Mouse (Mus musculus): Measurements from ENCODE around the gene Gm17334. TPM values are rescaled to one million over a fixed set of nuclear protein-coding genes. Genes with fewer than 3 reads are reported as not detected.

The Gm17334 gene
- polyA plus RNA-seq, 1 experiment: 0.18 TPM

DNA sequence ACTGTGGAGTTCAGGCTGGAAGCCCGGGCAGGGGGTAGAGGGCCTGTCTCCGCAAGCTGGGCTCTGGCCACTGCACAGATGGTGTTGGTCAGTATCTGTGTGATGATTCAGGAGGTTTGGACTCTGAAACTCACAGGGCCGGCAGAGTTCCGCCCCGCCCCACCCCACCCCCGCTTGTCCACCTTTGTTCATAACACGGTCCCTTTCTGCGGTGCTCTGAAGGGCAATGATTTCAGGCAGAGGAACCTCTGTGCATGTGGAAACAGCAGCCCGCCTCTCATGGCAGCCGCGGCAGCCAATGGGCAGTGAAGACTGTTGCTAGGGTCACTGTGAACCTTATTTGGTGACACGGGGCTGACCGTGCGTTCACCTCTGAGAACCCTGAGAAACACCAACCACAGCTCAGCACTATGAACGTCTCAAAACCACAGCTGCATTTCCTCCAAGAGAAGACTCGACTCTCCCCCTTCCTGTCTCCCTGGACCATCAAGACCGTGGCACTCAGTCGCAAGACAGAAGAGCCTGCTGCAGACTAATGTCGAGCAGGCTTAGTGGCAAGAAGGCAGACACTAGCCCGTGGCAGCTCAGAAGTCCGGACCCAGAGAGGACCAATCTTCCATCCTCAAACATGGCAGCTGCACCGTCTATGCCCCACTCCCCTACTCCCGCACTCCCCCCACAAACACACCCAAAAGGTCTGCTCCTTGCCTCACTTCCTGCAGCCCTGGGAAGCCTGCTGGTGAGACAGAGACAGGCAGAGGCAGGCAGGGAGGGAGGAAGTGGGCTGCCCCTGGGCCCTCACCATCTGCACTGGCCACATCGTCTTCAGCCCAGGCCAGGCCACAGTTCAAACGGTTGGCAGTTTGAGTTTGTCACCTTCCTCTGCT, 21.9 kb upstream of the Gm17334 start:
- Histone ChIP-seq H3K79me2 (ENCODE audit: control insufficient read depth, insufficient read depth) (no peaks in the 10 kb centered on the region), H3K79me3 (ENCODE audit: low read depth) (no peaks in the 10 kb centered on the region), H3ac (ENCODE audit: control insufficient read depth, insufficient read length, low read depth) (peak overlapping the region; percentile 72), H3K4me3 (ENCODE audit: insufficient read depth, poor library complexity, severe bottlenecking) (peak overlapping the region; percentile 12), H3K36me3 (ENCODE audit: control insufficient read depth, insufficient read depth) (no peaks in the 10 kb centered on the region), H3K27me3 (ENCODE audit: control insufficient read depth, insufficient read depth, insufficient read length) (no peaks in the 10 kb centered on the region)
- no peak for TF ChIP-seq MYOG (IDR thresholded peaks at IDR 0.05; ENCODE audit: control insufficient read depth, extremely low read depth, insufficient read length)
- TF ChIP-seq MYOD1 (IDR thresholded peaks at IDR 0.05; ENCODE audit: control insufficient read depth, insufficient read length, low read depth): peak; percentile 16

DNA sequence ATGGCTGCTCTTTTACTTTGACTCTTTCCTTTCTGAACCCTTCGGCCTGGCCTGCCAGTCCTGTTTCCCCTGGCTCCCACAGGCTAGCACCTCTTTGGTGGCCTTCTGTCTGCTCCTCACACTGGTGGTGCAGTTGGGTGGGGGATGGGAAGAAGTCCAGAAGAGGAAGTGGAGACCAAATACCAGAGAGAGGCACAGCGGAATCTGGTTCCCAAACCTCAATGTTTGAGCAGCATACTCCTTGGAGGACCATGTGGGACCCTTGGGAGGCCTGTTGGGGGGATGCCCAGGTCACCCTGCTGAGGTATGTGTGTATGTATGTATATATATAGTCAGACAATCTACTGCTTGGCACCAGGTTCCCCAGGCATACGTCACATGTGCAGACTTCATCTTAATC, 21.0 kb upstream of the Gm17334 start:
- H3K79me3 ChIP-seq (ENCODE audit: low read depth): no peaks in the 10 kb centered on the region
- no peak overlapping the region for H3K4me3 ChIP-seq (ENCODE audit: insufficient read depth, poor library complexity, severe bottlenecking)
- no peaks in the 10 kb centered on the region for H3K36me3 ChIP-seq (ENCODE audit: control insufficient read depth, insufficient read depth)
- TF ChIP-seq MYOD1 (IDR thresholded peaks at IDR 0.05; ENCODE audit: control insufficient read depth, insufficient read length, low read depth) (no peak), MAX (IDR thresholded peaks at IDR 0.05) (no peak), CTCF (IDR thresholded peaks at IDR 0.05; ENCODE audit: control insufficient read depth, insufficient read depth, insufficient read length) (no peak), MYOG (IDR thresholded peaks at IDR 0.05; ENCODE audit: control insufficient read depth, extremely low read depth, insufficient read length) (no peak), FOSL1 (IDR thresholded peaks at IDR 0.05; ENCODE audit: insufficient read depth, low read length, poor library complexity, severe bottlenecking) (no peak), CEBPB (IDR thresholded peaks at IDR 0.05; ENCODE audit: low read depth) (no peak), USF1 (IDR thresholded peaks at IDR 0.05; ENCODE audit: low read depth) (no peak)
- no peaks in the 10 kb centered on the region for H3K27me3 ChIP-seq (ENCODE audit: control insufficient read depth, insufficient read depth, insufficient read length)
- peak overlapping the region; percentile 14 for H3ac ChIP-seq (ENCODE audit: control insufficient read depth, insufficient read length, low read depth)
- H3K79me2 ChIP-seq (ENCODE audit: control insufficient read depth, insufficient read depth): no peaks in the 10 kb centered on the region

DNA sequence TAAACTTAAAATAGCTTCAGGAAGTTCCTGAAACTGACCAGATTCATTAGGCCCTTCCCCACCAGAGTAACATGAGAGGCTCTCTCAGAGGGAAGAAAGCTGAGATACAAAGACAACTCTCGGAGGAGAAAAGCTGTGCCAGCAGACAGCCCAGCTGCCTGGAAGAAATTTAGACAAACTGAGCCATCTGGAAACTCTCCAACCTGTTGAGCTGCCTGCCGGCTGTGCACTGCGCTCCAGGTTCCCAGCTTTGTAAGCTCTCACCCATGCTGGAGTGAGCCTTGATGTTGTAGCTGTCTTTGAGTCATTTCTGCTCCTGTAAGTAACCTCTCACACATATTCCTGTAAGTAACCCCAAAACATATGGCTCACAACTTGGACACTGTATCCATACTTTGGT, 20.0 kb upstream of the Gm17334 start:
- H3ac ChIP-seq (ENCODE audit: control insufficient read depth, insufficient read length, low read depth): no peak overlapping the region
- no peaks in the 10 kb centered on the region for H3K27me3 ChIP-seq (ENCODE audit: control insufficient read depth, insufficient read depth, insufficient read length)
- no peaks in the 10 kb centered on the region for H3K36me3 ChIP-seq (ENCODE audit: control insufficient read depth, insufficient read depth)
- no peak for TF ChIP-seq USF1 (IDR thresholded peaks at IDR 0.05; ENCODE audit: low read depth)
- no peak for TF ChIP-seq CEBPB (IDR thresholded peaks at IDR 0.05; ENCODE audit: low read depth)
- TF ChIP-seq MYOD1 (IDR thresholded peaks at IDR 0.05; ENCODE audit: control insufficient read depth, insufficient read length, low read depth): no peak
- no peak for TF ChIP-seq CTCF (IDR thresholded peaks at IDR 0.05; ENCODE audit: control insufficient read depth, insufficient read depth, insufficient read length)
- no peak for TF ChIP-seq MAX (IDR thresholded peaks at IDR 0.05)
- TF ChIP-seq MYOG (IDR thresholded peaks at IDR 0.05; ENCODE audit: control insufficient read depth, extremely low read depth, insufficient read length): no peak
- no peak for TF ChIP-seq FOSL1 (IDR thresholded peaks at IDR 0.05; ENCODE audit: insufficient read depth, low read length, poor library complexity, severe bottlenecking)
- H3K79me3 ChIP-seq (ENCODE audit: low read depth): no peaks in the 10 kb centered on the region
- no peaks in the 10 kb centered on the region for H3K79me2 ChIP-seq (ENCODE audit: control insufficient read depth, insufficient read depth)
- H3K4me3 ChIP-seq (ENCODE audit: insufficient read depth, poor library complexity, severe bottlenecking): no peak overlapping the region

DNA sequence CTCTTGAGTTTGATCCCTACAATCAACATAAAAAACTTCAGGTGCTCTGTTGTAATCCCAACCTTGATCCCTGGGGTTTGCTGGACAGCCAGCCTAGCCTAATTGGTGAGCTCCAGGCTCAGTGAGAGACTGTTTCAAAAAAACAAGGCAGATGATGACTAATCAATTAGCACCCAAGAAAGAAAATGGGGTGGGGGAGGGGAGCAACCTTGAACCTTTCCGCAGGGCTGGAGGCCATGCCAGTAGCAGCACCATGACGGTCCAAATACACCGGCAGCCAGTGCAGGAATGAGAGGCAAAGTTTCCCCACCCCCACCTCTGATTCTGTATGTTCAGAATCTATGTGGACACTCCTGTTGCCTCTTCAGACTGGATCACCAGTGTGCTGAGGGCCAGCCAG, 16.3 kb upstream of the Gm17334 start:
- H3K79me2 ChIP-seq (ENCODE audit: control insufficient read depth, insufficient read depth): no peaks in the 10 kb centered on the region
- H3K79me3 ChIP-seq (ENCODE audit: low read depth): no peaks in the 10 kb centered on the region
- H3K27me3 ChIP-seq (ENCODE audit: control insufficient read depth, insufficient read depth, insufficient read length): no peaks in the 10 kb centered on the region
- TF ChIP-seq FOSL1 (IDR thresholded peaks at IDR 0.05; ENCODE audit: insufficient read depth, low read length, poor library complexity, severe bottlenecking): no peak
- TF ChIP-seq MAX (IDR thresholded peaks at IDR 0.05): no peak
- no peak for TF ChIP-seq USF1 (IDR thresholded peaks at IDR 0.05; ENCODE audit: low read depth)
- no peak for TF ChIP-seq CTCF (IDR thresholded peaks at IDR 0.05; ENCODE audit: control insufficient read depth, insufficient read depth, insufficient read length)
- TF ChIP-seq CEBPB (IDR thresholded peaks at IDR 0.05; ENCODE audit: low read depth): no peak
- TF ChIP-seq MYOD1 (IDR thresholded peaks at IDR 0.05; ENCODE audit: control insufficient read depth, insufficient read length, low read depth): no peak
- no peak for TF ChIP-seq MYOG (IDR thresholded peaks at IDR 0.05; ENCODE audit: control insufficient read depth, extremely low read depth, insufficient read length)
- H3ac ChIP-seq (ENCODE audit: control insufficient read depth, insufficient read length, low read depth): no peak overlapping the region
- no peaks in the 10 kb centered on the region for H3K36me3 ChIP-seq (ENCODE audit: control insufficient read depth, insufficient read depth)
- H3K4me3 ChIP-seq (ENCODE audit: insufficient read depth, poor library complexity, severe bottlenecking): no peak overlapping the region

DNA sequence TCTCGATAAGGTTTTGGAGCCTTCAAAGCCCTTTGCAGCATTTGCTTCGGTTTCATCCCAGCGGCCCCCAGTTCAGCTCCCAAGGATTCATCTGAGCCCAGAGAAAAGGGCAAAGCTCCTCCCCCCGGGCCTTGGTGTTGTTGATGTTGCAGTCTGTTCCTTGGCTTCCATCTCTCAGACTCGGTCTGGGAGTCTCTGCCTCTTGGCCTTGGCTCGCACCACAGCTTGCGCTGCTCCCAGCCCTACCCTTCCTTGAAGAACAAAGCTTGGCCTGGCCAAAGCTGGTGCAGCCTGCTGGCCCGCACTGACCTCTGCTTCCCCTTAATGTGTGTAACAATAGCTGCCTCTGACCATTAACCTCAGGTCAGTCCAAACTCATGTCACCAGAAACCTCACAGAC, 15.2 kb upstream of the Gm17334 start:
- TF ChIP-seq USF1 (IDR thresholded peaks at IDR 0.05; ENCODE audit: low read depth) (no peak), MAX (IDR thresholded peaks at IDR 0.05) (no peak), CEBPB (IDR thresholded peaks at IDR 0.05; ENCODE audit: low read depth) (no peak), MYOG (IDR thresholded peaks at IDR 0.05; ENCODE audit: control insufficient read depth, extremely low read depth, insufficient read length) (no peak), FOSL1 (IDR thresholded peaks at IDR 0.05; ENCODE audit: insufficient read depth, low read length, poor library complexity, severe bottlenecking) (no peak), MYOD1 (IDR thresholded peaks at IDR 0.05; ENCODE audit: control insufficient read depth, insufficient read length, low read depth) (no peak), CTCF (IDR thresholded peaks at IDR 0.05; ENCODE audit: control insufficient read depth, insufficient read depth, insufficient read length) (no peak)
- Histone ChIP-seq H3ac (ENCODE audit: control insufficient read depth, insufficient read length, low read depth) (no peak overlapping the region), H3K79me2 (ENCODE audit: control insufficient read depth, insufficient read depth) (no peaks in the 10 kb centered on the region), H3K27me3 (ENCODE audit: control insufficient read depth, insufficient read depth, insufficient read length) (no peaks in the 10 kb centered on the region), H3K36me3 (ENCODE audit: control insufficient read depth, insufficient read depth) (no peaks in the 10 kb centered on the region), H3K79me3 (ENCODE audit: low read depth) (no peaks in the 10 kb centered on the region), H3K4me3 (ENCODE audit: insufficient read depth, poor library complexity, severe bottlenecking) (no peak overlapping the region)

Measured in C2C12 (cell line).